25 mouse cellular contexts compared by ENCODE assay signal in genomic region chr17:15559946-15560345, GRCm38 (mm10). TPM values are rescaled to one million over a fixed set of nuclear protein-coding genes. Genes with fewer than 3 reads are reported as not detected.
DNase-seq lines count a peak whose midpoint lies in the region; TF ChIP-seq lines count a peak whose summit lies in the region.
"Had no signal": no experiment of that assay in that cellular context is flagged by ENCODE, and none has a peak within 500 bp of the region (broad histone marks: within the 10 kb centered on the region; RNA-seq: fewer than 3 reads in every experiment).

No protein-coding gene starts in this region.

- no peak for TF ChIP-seq CTCF in heart, adult 2 months (IDR thresholded peaks at IDR 0.05)
- TF ChIP-seq CTCF in CH12.LX (conservative IDR thresholded peaks at IDR 0.05 in 1 of 2, IDR thresholded peaks at IDR 0.05 in 1 of 2; ENCODE audit: low read depth in 2 of 2, low read length in 2 of 2): peak in 1 of 2 experiments; percentile 38; a peak in 1 of 4 replicates
- TF ChIP-seq CTCF in thymus, adult 2 months (IDR thresholded peaks at IDR 0.05; ENCODE audit: borderline replicate concordance, control insufficient read depth, extremely low read depth, insufficient read depth, low read length, poor library complexity): no peak

- H3K4me3 ChIP-seq in heart, adult 2 months: no peak overlapping the region
- H3K4me3 ChIP-seq in CH12.LX (replicated peaks in 1 of 3; ENCODE audit: low read depth in 2 of 3, low read length in 2 of 3, poor library complexity in 1 of 3): no peak overlapping the region
- H3K4me3 ChIP-seq in limb, embryonic 10.5 days: no peak overlapping the region
- no peak overlapping the region for H3K4me3 ChIP-seq in thymus, adult 2 months (ENCODE audit: control insufficient read depth, insufficient read depth, low read length)
- H3K4me3 ChIP-seq: embryonic facial prominence, embryonic 12.5 days; embryonic facial prominence, embryonic 15.5 days; gastrocnemius, adult 2 months; heart, embryonic 10.5 days; heart, embryonic 13.5 days had no signal

- no peak overlapping the region for H3K4me2 ChIP-seq in CH12.LX (ENCODE audit: insufficient read depth, low read depth, poor library complexity, severe bottlenecking)
- H3K4me2 ChIP-seq: embryonic facial prominence, embryonic 12.5 days; embryonic facial prominence, embryonic 15.5 days; heart, embryonic 13.5 days; hindbrain, embryonic 14.5 days had no signal

- DNase-seq in heart, adult 11 months: peak; percentile 53
- no peak for DNase-seq in heart, adult 2 months
- DNase-seq in 416B (ENCODE audit: low read depth) (peak; percentile 52), CH12.LX (ENCODE audit: extremely low read depth) (no peak)
- peak; percentile 45 for DNase-seq in splenic B cell, adult 2 months (ENCODE audit: low read depth, low spot score)
- no peak for DNase-seq in limb, embryonic 10.5 days (ENCODE audit: low spot score)
- no peak for DNase-seq in thymus, adult 2 months
- DNase-seq: adrenal gland, adult 2 months; adrenal gland, postnatal 14 days; cerebellum, adult 11 months; cerebellum, adult 2 months; cerebellum, adult 9-11 months; cerebellum, postnatal 25 days; forebrain, postnatal 0 days; gastrocnemius, adult 2 months; gastrocnemius, postnatal 14 days; heart, adult 18-20 months; heart, postnatal 14 days; heart, postnatal 4 days had no signal

- no peak for TF ChIP-seq POLR2A in heart, adult 2 months (IDR thresholded peaks at IDR 0.05; ENCODE audit: insufficient read depth, low read depth, low read length)
- TF ChIP-seq POLR2A in CH12.LX (IDR thresholded peaks at IDR 0.05; ENCODE audit: low read depth, low read length): no peak
- TF ChIP-seq POLR2A in thymus, adult 2 months (IDR thresholded peaks at IDR 0.05; ENCODE audit: control insufficient read depth, extremely low read depth, insufficient read depth, low read length, poor library complexity): no peak

- intact Hi-C loops in heart, adult 2 months (cut with DNase I): loop anchor here (5.0 to 10.0 kb wide), 2 partner anchors 147 to 615 kb away; partner anchors contain the start of genes 1600012H06Rik and Wdr27

- H3K27ac ChIP-seq in heart, adult 2 months: no peak overlapping the region
- no peak overlapping the region for H3K27ac ChIP-seq in CH12.LX (ENCODE audit: insufficient read depth, low read depth)
- no peak overlapping the region for H3K27ac ChIP-seq in limb, embryonic 10.5 days
- no peak overlapping the region for H3K27ac ChIP-seq in thymus, adult 2 months (ENCODE audit: control insufficient read depth, insufficient read depth, low read length)
- H3K27ac ChIP-seq: embryonic facial prominence, embryonic 12.5 days; embryonic facial prominence, embryonic 15.5 days; gastrocnemius, adult 2 months; heart, embryonic 10.5 days; heart, embryonic 13.5 days; hindbrain, embryonic 14.5 days; hindbrain, postnatal 0 days had no signal

- 95% methylated on average over 2 of the region's 2 CpGs for WGBS in heart, adult 2 months
- WGBS in limb, embryonic 10.5 days: 83% methylated on average over 2 of the region's 2 CpGs
- 94% methylated on average over 2 of the region's 2 CpGs for WGBS in thymus, adult 2 months

- no peak for TF ChIP-seq EP300 in heart, adult 2 months (IDR thresholded peaks at IDR 0.05; ENCODE audit: insufficient read depth, low read depth, low read length)
- TF ChIP-seq EP300 in CH12.LX (IDR thresholded peaks at IDR 0.05; ENCODE audit: low read length): no peak

- dilution Hi-C loops in CH12.LX (cut with MboI; ENCODE audit: extremely low pct_ligation_motif_present, extremely low pct_unique_long_range_greater_than_20kb, low sequenced_read_pairs): no loop called here

- no peak overlapping the region for H3K9ac ChIP-seq in heart, adult 2 months (ENCODE audit: low read depth, low read length)
- no peak overlapping the region for H3K9ac ChIP-seq in CH12.LX (ENCODE audit: insufficient read depth, low read depth)
- H3K9ac ChIP-seq: embryonic facial prominence, embryonic 12.5 days; embryonic facial prominence, embryonic 15.5 days; forebrain, postnatal 0 days; heart, embryonic 13.5 days; hindbrain, embryonic 14.5 days had no signal

- no peaks in the 10 kb centered on the region for H3K36me3 ChIP-seq in heart, adult 2 months (ENCODE audit: control insufficient read depth, insufficient read depth, low read length)
- peaks cover 0 to 12% of the 10 kb centered on the region in 2 experiments for H3K36me3 ChIP-seq in CH12.LX (replicated peaks in 1 of 2; ENCODE audit: control insufficient read depth in 1 of 2, insufficient read depth in 1 of 2, low read length in 1 of 2)
- H3K36me3 ChIP-seq in splenic B cell, adult 2 months (ENCODE audit: control insufficient read depth, insufficient read depth, low read length, poor library complexity, severe bottlenecking): no peaks in the 10 kb centered on the region
- no peaks in the 10 kb centered on the region for H3K36me3 ChIP-seq in limb, embryonic 10.5 days
- no peaks in the 10 kb centered on the region for H3K36me3 ChIP-seq in thymus, adult 2 months (ENCODE audit: control insufficient read depth, insufficient read depth, low read length)
- H3K36me3 ChIP-seq: embryonic facial prominence, embryonic 12.5 days; embryonic facial prominence, embryonic 15.5 days; heart, embryonic 10.5 days; heart, embryonic 13.5 days had no signal

- no peaks in the 10 kb centered on the region for H3K9me3 ChIP-seq in CH12.LX (replicated peaks; ENCODE audit: low read length)
- no peaks in the 10 kb centered on the region for H3K9me3 ChIP-seq in limb, embryonic 10.5 days (replicated peaks)
- H3K9me3 ChIP-seq: embryonic facial prominence, embryonic 12.5 days; embryonic facial prominence, embryonic 15.5 days; heart, embryonic 10.5 days; heart, embryonic 13.5 days had no signal

- H3K79me2 ChIP-seq in heart, adult 2 months (replicated peaks; ENCODE audit: control insufficient read depth, insufficient read depth, low read length): no peaks in the 10 kb centered on the region
- no peaks in the 10 kb centered on the region for H3K79me2 ChIP-seq in CH12.LX (replicated peaks; ENCODE audit: control insufficient read depth, extremely low read depth, insufficient read depth, poor library complexity, severe bottlenecking)

- in situ Hi-C loops in CH12.LX (cut with MboI; ENCODE audit: low pct_ligation_motif_present, low pct_unique_long_range_greater_than_20kb, low sequenced_read_pairs): no loop called here

- H3K27me3 ChIP-seq in heart, adult 2 months (ENCODE audit: control insufficient read depth, insufficient read depth, low read length): no peaks in the 10 kb centered on the region
- H3K27me3 ChIP-seq in CH12.LX (replicated peaks): no peaks in the 10 kb centered on the region
- no peaks in the 10 kb centered on the region for H3K27me3 ChIP-seq in splenic B cell, adult 2 months (ENCODE audit: control insufficient read depth, insufficient read depth, low read length, poor library complexity, severe bottlenecking)
- H3K27me3 ChIP-seq in limb, embryonic 10.5 days (ENCODE audit: low read depth, poor library complexity, severe bottlenecking): peaks cover 8% of the 10 kb centered on the region
- H3K27me3 ChIP-seq in thymus, adult 2 months (ENCODE audit: control insufficient read depth, insufficient read depth, low read length): no peaks in the 10 kb centered on the region
- H3K27me3 ChIP-seq: embryonic facial prominence, embryonic 12.5 days; embryonic facial prominence, embryonic 15.5 days had no signal

- no peaks in the 10 kb centered on the region; the same call in 1 of the 2 replicates for H3K4me1 ChIP-seq in heart, adult 2 months (ENCODE audit: control insufficient read depth, insufficient read depth, low read length)
- H3K4me1 ChIP-seq in CH12.LX (ENCODE audit: control insufficient read depth in 1 of 2, insufficient read depth in 2 of 2): peaks cover 3 to 10% of the 10 kb centered on the region in 2 experiments; a peak in 2 of 4 replicates
- H3K4me1 ChIP-seq in limb, embryonic 10.5 days: peaks cover 9% of the 10 kb centered on the region
- peaks cover 6% of the 10 kb centered on the region for H3K4me1 ChIP-seq in thymus, adult 2 months (replicated peaks; ENCODE audit: control insufficient read depth, insufficient read depth, low read length)
- H3K4me1 ChIP-seq: embryonic facial prominence, embryonic 12.5 days; embryonic facial prominence, embryonic 15.5 days had no signal

- peak; percentile 22 for TF ChIP-seq RAD21 in CH12.LX (IDR thresholded peaks at IDR 0.05; ENCODE audit: low read depth, low read length)

TF ChIP-seq in CH12.LX, 34 proteins besides CTCF, POLR2A, EP300 and RAD21:
- TF ChIP-seq MAZ (IDR thresholded peaks at IDR 0.05; ENCODE audit: low read depth, low read length) (no peak), MYC (IDR thresholded peaks at IDR 0.05; ENCODE audit: low read depth, low read length) (0 out of 2 replicates have a peak, but pooled peaks have one; percentile 29), MAFK (IDR thresholded peaks at IDR 0.05; ENCODE audit: insufficient replicate concordance, low read length) (no peak), SMC3 (IDR thresholded peaks at IDR 0.05; ENCODE audit: low read depth, low read length) (peak; percentile 29; the same call in 1 of the 2 replicates), JUN (IDR thresholded peaks at IDR 0.05; ENCODE audit: insufficient read depth, low read depth, low read length) (no peak), USF2 (conservative IDR thresholded peaks at IDR 0.05; ENCODE audit: low read depth, low read length) (no peak), NELFE (IDR thresholded peaks at IDR 0.05; ENCODE audit: low read depth, low read length) (no peak), HCFC1 (IDR thresholded peaks at IDR 0.05; ENCODE audit: low read depth, low read length) (no peak), USF1 (IDR thresholded peaks at IDR 0.05; ENCODE audit: low read depth, low read length) (no peak)

RNA-seq across cellular contexts. Expression of gene Prdm9, which starts 4.2 kb away (rescaled TPM):
- total RNA-seq in heart, adult 2 months (2021): 1 to 10 TPM; 1.3 to 1.7 TPM
- polyA plus RNA-seq in heart, adult 2 months (2012; rRNA removed): 1.4 and 1.8 TPM in 2 replicates
- total RNA-seq in CH12.LX (2012; rRNA removed) (3.5 and 4.4 TPM in 2 replicates), CH12.LX (2014; rRNA removed) (5.0 and 5.3 TPM in 2 replicates)
- polyA plus RNA-seq in CH12.LX (2012; ENCODE audit: insufficient read length, low read depth): 6.6 and 7.6 TPM in 2 replicates
- polyA plus RNA-seq in limb, embryonic 10.5 days (2016; fragmentation: Nextera tagmentation; extraction: Ambion mirVana): 1.1 and 1.9 TPM in 2 replicates
- 1.4 and 1.7 TPM in 2 replicates for polyA plus RNA-seq in thymus, adult 2 months (2012; rRNA removed)

RNA-seq across cellular contexts. Expression of gene Pdcd2, which starts 32.8 kb away (rescaled TPM):
- total RNA-seq in heart, adult 2 months (2021): 10 to 100 TPM; 13.9 to 16.4 TPM
- polyA plus RNA-seq in heart, adult 2 months (2012; rRNA removed): 9.2 and 13.1 TPM in 2 replicates
- 78.2 and 87.5 TPM in 2 replicates for total RNA-seq in CH12.LX (2012; rRNA removed)
- 106 and 115 TPM in 2 replicates for total RNA-seq in CH12.LX (2014; rRNA removed)
- polyA plus RNA-seq in CH12.LX (2012; ENCODE audit: insufficient read length, low read depth): 82.7 and 98.6 TPM in 2 replicates
- 45.7 and 47.9 TPM in 2 replicates for polyA plus RNA-seq in limb, embryonic 10.5 days (2016; fragmentation: Nextera tagmentation; extraction: Ambion mirVana)
- 57.8 and 75.1 TPM in 2 replicates for polyA plus RNA-seq in thymus, adult 2 months (2012; rRNA removed)

Comparison
In these comparisons a context has a peak if more than half of its experiments do, and no peak if none do; other contexts are left out.
1. DNase-seq: peak in heart, adult 11 months (single experiment), 416B (single experiment) and splenic B cell, adult 2 months (single experiment); none in heart, adult 2 months (0 of 2), CH12.LX (single experiment), limb, embryonic 10.5 days (single experiment) and thymus, adult 2 months (single experiment).